Mouse (Mus musculus) heart, embryonic 14.5 days (tissue): Measurements from ENCODE around the gene Nphp4. TPM values are rescaled to one million over a fixed set of nuclear protein-coding genes. Genes with fewer than 3 reads are reported as not detected.

ENCODE experiments used
- ATAC-seq: fragments of 200-750 bp; cut with Nextera tagmentation; 2 replicates; pipeline ENCODE4 v1.8.0; 2017; ENCODE audit warnings: low read depth, moderate TSS enrichment; ENCODE audit not compliant: insufficient number of reproducible peaks, insufficient read depth, low FRiP score
- H3K27ac ChIP-seq, 2 experiments: fragments of 200-500 bp in 1 of 2; fragments of 300-500 bp in 1 of 2; sonication (generic) in 1 of 2; replicated peaks in 1 of 2; 2 replicates each; pipeline ENCODE4 v1.5.1; 2012 to 2014; ENCODE audit warnings: low read depth in 2 of 2, low read length in 2 of 2, control low read depth in 1 of 2, mild to moderate bottlenecking in 1 of 2, mixed read lengths in 1 of 2; ENCODE audit not compliant: control insufficient read depth in 1 of 2, insufficient read depth in 1 of 2
- H3K27me3 ChIP-seq: fragments of 300-500 bp; sonication (generic); 2 replicates; pipeline ENCODE4 v1.6.1; 2014; ENCODE audit warnings: mild to moderate bottlenecking, low read length, control low read depth; ENCODE audit not compliant: control insufficient read depth, insufficient read depth
- H3K36me3 ChIP-seq: fragments of 300-500 bp; sonication (generic); 2 replicates; pipeline ENCODE4 v1.6.1; 2014; ENCODE audit warnings: mild to moderate bottlenecking, control low read depth, low read length, mixed read lengths; ENCODE audit not compliant: control insufficient read depth, insufficient read depth
- H3K4me1 ChIP-seq, 2 experiments: fragments of 200-500 bp in 1 of 2; fragments of 300-500 bp in 1 of 2; sonication (generic) in 1 of 2; 2 replicates each; pipeline ENCODE4 v1.6.1; 2012 to 2014; ENCODE audit warnings: low read length in 2 of 2, control low read depth in 1 of 2, mixed read lengths in 1 of 2; ENCODE audit not compliant: control insufficient read depth in 2 of 2, insufficient read depth in 2 of 2
- H3K4me2 ChIP-seq: fragments of 300-500 bp; sonication (generic); 2 replicates; pipeline ENCODE4 v1.6.1; 2014; ENCODE audit warnings: mild to moderate bottlenecking, low read length
- H3K4me3 ChIP-seq, 2 experiments: fragments of 200-500 bp in 1 of 2; fragments of 300-500 bp in 1 of 2; sonication (generic) in 1 of 2; 2 replicates each; pipeline ENCODE4 v1.5.1; 2012 to 2014; ENCODE audit warnings: low read length in 2 of 2, mild to moderate bottlenecking in 2 of 2, control low read depth in 1 of 2, low read depth in 1 of 2, moderate library complexity in 1 of 2; ENCODE audit not compliant: control insufficient read depth in 1 of 2, insufficient read depth in 1 of 2
- H3K9ac ChIP-seq: fragments of 300-500 bp; sonication (generic); 2 replicates; pipeline ENCODE4 v1.6.1; 2014; ENCODE audit warnings: mild to moderate bottlenecking, low read length
- H3K9me3 ChIP-seq: fragments of 300-500 bp; sonication (generic); 2 replicates; pipeline ENCODE4 v1.6.1; 2016; ENCODE audit warnings: low read length, control low read depth; ENCODE audit not compliant: control insufficient read depth
- WGBS: fragments of 180-500 bp; shearing (Covaris S2); extraction: QIAGEN DNeasy Blood & Tissue Kit; methylation state at CpG from one replicate; pipeline ENCODE4 v1.1.7; 2014; 5-methylcytosine and 5-hydroxymethylcytosine counted together
- polyA plus RNA-seq: library from polyadenylated mRNA; unstranded; fragments of >200 nt; fragmentation: Nextera tagmentation; extraction: Ambion mirVana; gene quantifications from 2 replicates; pipeline ENCODE4 v1.2.1, GENCODE M21; 2014

Nphp4 gene
- polyA plus RNA-seq, 1 experiment from 2014 or later: 1.1 TPM

GRCm38 (mm10) chr4:152512221-152512925, 35.9 kb downstream of the Nphp4 start:
- Histone ChIP-seq H3K4me2 (no peak overlapping the region), H3K36me3 (no peaks in the 10 kb centered on the region), H3K27ac (no peak overlapping the region), H3K4me1 (no peaks in the 10 kb centered on the region), H3K4me3 (no peak overlapping the region), H3K9me3 (0 out of 2 replicates have a peak, but pooled peaks cover 11% of the 10 kb centered on the region), H3K27me3 (no peaks in the 10 kb centered on the region), H3K9ac (no peak overlapping the region)
- WGBS: 72% methylated on average over 18 of the region's 18 CpGs
- ATAC-seq: no peak

GRCm38 (mm10) chr4:152514884-152515283, 38.4 kb downstream of the Nphp4 start:
- no peaks in the 10 kb centered on the region for H3K36me3 ChIP-seq
- H3K9me3 ChIP-seq: no peaks in the 10 kb centered on the region
- 77% methylated on average over 7 of the region's 7 CpGs for WGBS
- no peak overlapping the region for H3K27ac ChIP-seq
- H3K27me3 ChIP-seq: no peaks in the 10 kb centered on the region
- no peak for ATAC-seq
- no peaks in the 10 kb centered on the region for H3K4me1 ChIP-seq
- no peak overlapping the region for H3K9ac ChIP-seq
- no peak overlapping the region for H3K4me2 ChIP-seq
- no peak overlapping the region for H3K4me3 ChIP-seq

GRCm38 (mm10) chr4:152519106-152519505, 42.6 kb downstream of the Nphp4 start:
- no peak overlapping the region for H3K27ac ChIP-seq
- no peaks in the 10 kb centered on the region for H3K27me3 ChIP-seq
- H3K4me1 ChIP-seq: no peaks in the 10 kb centered on the region
- ATAC-seq: no peak
- no peaks in the 10 kb centered on the region for H3K9me3 ChIP-seq
- H3K36me3 ChIP-seq: no peaks in the 10 kb centered on the region
- no peak overlapping the region for H3K4me2 ChIP-seq
- 80% methylated on average over 9 of the region's 10 CpGs for WGBS
- no peak overlapping the region for H3K9ac ChIP-seq
- no peak overlapping the region for H3K4me3 ChIP-seq

GRCm38 (mm10) chr4:152520083-152520482, 43.6 kb downstream of the Nphp4 start:
- Histone ChIP-seq H3K4me2 (no peak overlapping the region), H3K9me3 (no peaks in the 10 kb centered on the region), H3K36me3 (no peaks in the 10 kb centered on the region), H3K4me3 (no peak overlapping the region), H3K4me1 (no peaks in the 10 kb centered on the region), H3K27ac (no peak overlapping the region), H3K9ac (no peak overlapping the region), H3K27me3 (no peaks in the 10 kb centered on the region)
- 27% methylated on average over 6 of the region's 6 CpGs for WGBS
- ATAC-seq: no peak

GRCm38 (mm10) chr4:152532872-152533271, 56.4 kb downstream of the Nphp4 start:
- no peak for ATAC-seq
- H3K27ac ChIP-seq: no peak overlapping the region
- H3K4me2 ChIP-seq: no peak overlapping the region
- H3K4me1 ChIP-seq: no peaks in the 10 kb centered on the region; a peak in 1 of 4 replicates
- no peaks in the 10 kb centered on the region for H3K27me3 ChIP-seq
- 48% methylated on average over 9 of the region's 9 CpGs for WGBS
- H3K36me3 ChIP-seq: no peaks in the 10 kb centered on the region
- no peak overlapping the region for H3K9ac ChIP-seq
- no peaks in the 10 kb centered on the region for H3K9me3 ChIP-seq
- no peak overlapping the region for H3K4me3 ChIP-seq

- Histone ChIP-seq H3K27ac (no peak overlapping the region), H3K4me3 (no peak overlapping the region), H3K4me2 (no peak overlapping the region), H3K4me1 (no peaks in the 10 kb centered on the region; a peak in 1 of 4 replicates), H3K9me3 (no peaks in the 10 kb centered on the region), H3K27me3 (no peaks in the 10 kb centered on the region), H3K36me3 (no peaks in the 10 kb centered on the region), H3K9ac (no peak overlapping the region)
- 92% methylated on average over 12 of the region's 12 CpGs for WGBS
- no peak for ATAC-seq
Observed at GRCm38 (mm10) chr4:152539756-152540155, 63.2 kb downstream of the Nphp4 start.

- Histone ChIP-seq H3K4me2 (no peak overlapping the region), H3K9ac (no peak overlapping the region), H3K27me3 (no peaks in the 10 kb centered on the region), H3K36me3 (no peaks in the 10 kb centered on the region), H3K27ac (no peak overlapping the region), H3K9me3 (no peaks in the 10 kb centered on the region), H3K4me1 (no peaks in the 10 kb centered on the region; a peak in 1 of 4 replicates), H3K4me3 (no peak overlapping the region)
- ATAC-seq: no peak
- WGBS: 10% methylated on average over 9 of the region's 9 CpGs
Observed at GRCm38 (mm10) chr4:152541172-152541571, 64.7 kb downstream of the Nphp4 start.

GRCm38 (mm10) chr4:152542447-152542846, 65.9 kb downstream of the Nphp4 start:
- Histone ChIP-seq H3K27me3 (0 out of 2 replicates have a peak, but pooled peaks cover 4% of the 10 kb centered on the region), H3K4me1 (no peaks in the 10 kb centered on the region; a peak in 1 of 4 replicates), H3K4me2 (no peak overlapping the region), H3K4me3 (no peak overlapping the region), H3K9ac (no peak overlapping the region), H3K36me3 (no peaks in the 10 kb centered on the region), H3K27ac (no peak overlapping the region), H3K9me3 (no peaks in the 10 kb centered on the region)
- no peak for ATAC-seq
- WGBS: 97% methylated on average over 11 of the region's 11 CpGs
